Mouse (Mus musculus): ENCODE measurements at regions not wholly inside any gene's neighbourhood (a gene's known extent, or its start where the extent isn't known, plus 50 kb on each side); places are given as distances from the start of the nearest gene placed in this dataset.

GRCm38 (mm10) chr15:61297447-61298208, 374.8 kb upstream of the A1bg start:
- no peak for DNase-seq (ENCODE audit: low spot score in 2 of 2)

- no peak for DNase-seq (ENCODE audit: low spot score in 2 of 2)
Observed at GRCm38 (mm10) chr15:61294616-61295015, 371.8 kb upstream of the A1bg start.

GRCm38 (mm10) chr15:61294131-61294530, 371.3 kb upstream of the A1bg start:
- no peak for DNase-seq (ENCODE audit: low spot score in 2 of 2)

GRCm38 (mm10) chr15:61268766-61269165, 346.0 kb upstream of the A1bg start:
- DNase-seq (ENCODE audit: low spot score in 2 of 2): no peak

- DNase-seq (ENCODE audit: low spot score in 2 of 2): no peak
Observed at GRCm38 (mm10) chr15:61259047-61259446, 336.2 kb upstream of the A1bg start.

- DNase-seq (ENCODE audit: low spot score in 2 of 2): no peak
Observed at GRCm38 (mm10) chr15:61244511-61244910, 321.7 kb upstream of the A1bg start.

GRCm38 (mm10) chr15:61242161-61242681, 319.4 kb upstream of the A1bg start:
- DNase-seq (ENCODE audit: low spot score in 2 of 2): no peak

GRCm38 (mm10) chr15:61241741-61242140, 318.9 kb upstream of the A1bg start:
- DNase-seq (ENCODE audit: low spot score in 2 of 2): no peak

GRCm38 (mm10) chr15:61240344-61240743, 317.5 kb upstream of the A1bg start:
- DNase-seq (ENCODE audit: low spot score in 2 of 2): no peak

GRCm38 (mm10) chr15:61239414-61239813, 316.6 kb upstream of the A1bg start:
- peak in 1 of 2 experiments; percentile 10 for DNase-seq (ENCODE audit: low spot score in 2 of 2)

GRCm38 (mm10) chr15:61238996-61239395, 316.2 kb upstream of the A1bg start:
- no peak for DNase-seq (ENCODE audit: low spot score in 2 of 2)

GRCm38 (mm10) chr15:61229579-61229978, 306.8 kb upstream of the A1bg start:
- DNase-seq (ENCODE audit: low spot score in 2 of 2): no peak

- DNase-seq (ENCODE audit: low spot score in 2 of 2): no peak
Observed at GRCm38 (mm10) chr15:61222923-61223322, 300.1 kb upstream of the A1bg start.

- no peak for DNase-seq (ENCODE audit: low spot score in 2 of 2)
Observed at GRCm38 (mm10) chr15:61210161-61210560, 287.3 kb upstream of the A1bg start.

- no peak for DNase-seq (ENCODE audit: low spot score in 2 of 2)
Observed at GRCm38 (mm10) chr15:61189981-61190380, 267.2 kb upstream of the A1bg start.

- no peak for DNase-seq (ENCODE audit: low spot score in 2 of 2)
Observed at GRCm38 (mm10) chr15:61189481-61189880, 266.7 kb upstream of the A1bg start.

- DNase-seq (ENCODE audit: low spot score in 2 of 2): no peak
Observed at GRCm38 (mm10) chr15:61184597-61184963, 261.8 kb upstream of the A1bg start.

- no peak for DNase-seq (ENCODE audit: low spot score in 2 of 2)
Observed at GRCm38 (mm10) chr15:61183751-61184596, 261.2 kb upstream of the A1bg start.

- no peak for DNase-seq (ENCODE audit: low spot score in 2 of 2)
Observed at GRCm38 (mm10) chr15:61183291-61183690, 260.5 kb upstream of the A1bg start.

- DNase-seq (ENCODE audit: low spot score in 2 of 2): no peak
Observed at GRCm38 (mm10) chr15:61168842-61169416, 246.1 kb upstream of the A1bg start.

GRCm38 (mm10) chr15:61165050-61165449, 242.2 kb upstream of the A1bg start:
- DNase-seq (ENCODE audit: low spot score in 2 of 2): no peak

- no peak for DNase-seq (ENCODE audit: low spot score in 2 of 2)
Observed at GRCm38 (mm10) chr15:61161397-61161796, 238.6 kb upstream of the A1bg start.
